Mouse (Mus musculus) intestine, embryonic 15.5 days (tissue): ENCODE results near the gene Slk. TPM values are rescaled to one million over a fixed set of nuclear protein-coding genes. Genes with fewer than 3 reads are reported as not detected.
A peak's percentile ranks its signal among the peaks of the same experiment; 100 is the strongest.

Source experiments
- ATAC-seq: fragments of 200-750 bp; cut with Nextera tagmentation; 2 replicates; pipeline ENCODE4 v1.8.0; 2017; ENCODE audit warnings: moderate TSS enrichment, moderate library complexity
- H3K27ac ChIP-seq: fragments of 300-500 bp; sonication (generic); 2 replicates; pipeline ENCODE4 v1.5.1; 2015; ENCODE audit warnings: mild to moderate bottlenecking, inconsistent platforms
- H3K27me3 ChIP-seq: fragments of 300-500 bp; sonication (generic); replicated peaks from 2 replicates; pipeline ENCODE4 v1.6.1; 2015; ENCODE audit warnings: inconsistent platforms
- H3K36me3 ChIP-seq: fragments of 300-500 bp; sonication (generic); 2 replicates; pipeline ENCODE4 v1.6.1; 2015; ENCODE audit warnings: inconsistent platforms
- H3K4me1 ChIP-seq: fragments of 300-500 bp; sonication (generic); replicated peaks from 2 replicates; pipeline ENCODE4 v1.6.1; 2015; ENCODE audit warnings: inconsistent platforms
- H3K4me2 ChIP-seq: fragments of 300-500 bp; sonication (generic); replicated peaks from 2 replicates; pipeline ENCODE4 v1.6.1; 2015; ENCODE audit warnings: mild to moderate bottlenecking, inconsistent platforms
- H3K4me3 ChIP-seq: fragments of 300-500 bp; sonication (generic); replicated peaks from 2 replicates; pipeline ENCODE4 v1.5.1; 2015; ENCODE audit warnings: inconsistent platforms
- H3K9ac ChIP-seq: fragments of 300-500 bp; sonication (generic); 2 replicates; pipeline ENCODE4 v1.6.1; 2015; ENCODE audit warnings: inconsistent platforms
- H3K9me3 ChIP-seq: fragments of 300-500 bp; sonication (generic); 2 replicates; pipeline ENCODE4 v1.6.1; 2016; ENCODE audit warnings: inconsistent platforms
- WGBS: fragments of 180-500 bp; shearing (Covaris S2); methylation state at CpG from one replicate; pipeline ENCODE4 v1.1.7; 2015; 5-methylcytosine and 5-hydroxymethylcytosine counted together
- polyA plus RNA-seq: library from polyadenylated mRNA; unstranded; fragments of >200 nt; fragmentation: Nextera tagmentation; extraction: Ambion mirVana; gene quantifications from 2 replicates; pipeline ENCODE4 v1.2.1, GENCODE M21; 2015

Gene Slk
- 13.0 and 13.6 TPM in 2 replicates for polyA plus RNA-seq

DNA sequence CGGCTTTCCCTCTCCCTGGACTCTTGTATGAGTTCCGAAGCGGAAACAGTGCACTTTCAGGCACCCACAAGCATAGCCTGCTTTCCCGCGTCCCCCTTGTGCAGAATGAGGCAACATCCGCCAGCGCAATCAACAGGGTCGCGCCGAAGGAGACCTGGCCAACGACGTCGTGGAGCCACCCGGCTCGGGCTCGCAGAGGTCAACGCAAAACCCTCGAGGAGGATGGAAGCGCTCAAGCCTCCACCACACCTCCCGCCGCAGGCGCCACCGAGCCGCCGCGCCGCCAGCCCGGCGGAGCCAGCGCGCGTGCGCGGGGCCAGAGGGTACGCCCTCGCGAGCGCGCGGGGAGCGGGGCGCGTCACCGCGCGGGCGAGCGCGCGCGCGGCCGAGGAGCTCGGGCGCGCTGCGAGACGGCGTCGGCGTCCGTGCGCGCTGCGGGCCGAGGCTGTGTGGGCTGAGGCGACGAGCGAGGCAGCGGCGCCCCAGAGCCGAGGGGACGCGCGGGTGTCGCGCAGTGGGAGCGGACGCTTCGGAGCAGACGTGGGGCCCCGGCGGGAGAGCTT lies at the start of gene Slk:
TSS of gene Slk (plus strand) at position 454 of the 563 bp plus-strand sequence.
- Histone ChIP-seq H3K27ac (peak within 1 kb of the TSS; percentile 96), H3K4me3 (peak within 1 kb of the TSS; percentile 83), H3K27me3 (no peaks in the 10 kb centered on the region), H3K9ac (peak within 1 kb of the TSS; percentile 90), H3K4me1 (peaks cover 12% of the 10 kb centered on the region), H3K36me3 (no peaks in the 10 kb centered on the region), H3K9me3 (no peaks in the 10 kb centered on the region), H3K4me2 (peak within 1 kb of the TSS; percentile 73)
- peak; percentile 92 for ATAC-seq
- under 1% methylated on average over 63 of the region's 83 CpGs for WGBS

DNA sequence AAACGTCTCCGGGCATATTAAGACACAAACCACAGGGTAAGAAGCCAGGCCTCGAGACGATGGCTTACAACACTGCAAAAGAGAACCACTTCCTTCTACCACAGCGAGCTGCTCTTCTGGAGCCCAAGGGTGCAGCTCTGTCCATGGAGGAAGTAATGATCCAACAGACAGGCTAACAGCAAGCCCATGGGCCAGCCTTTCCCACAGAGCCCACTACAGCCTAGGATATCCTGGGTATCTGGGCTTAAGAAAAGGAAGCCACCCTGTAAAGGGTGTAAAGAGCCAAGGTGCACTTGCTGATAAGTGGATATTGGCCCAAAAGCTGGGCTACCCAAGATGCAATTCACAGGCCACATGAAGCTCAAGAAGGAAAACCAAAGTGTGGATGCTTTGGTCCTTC lies 48.2 kb upstream of the Slk start:
- Histone ChIP-seq H3K4me1 (peaks cover 12% of the 10 kb centered on the region; the same call in 1 of the 2 replicates), H3K4me2 (no peak overlapping the region), H3K9me3 (no peaks in the 10 kb centered on the region), H3K27me3 (no peaks in the 10 kb centered on the region), H3K36me3 (no peaks in the 10 kb centered on the region), H3K27ac (no peak overlapping the region), H3K9ac (no peak overlapping the region), H3K4me3 (no peak overlapping the region)
- ATAC-seq, result no peak
- WGBS, result 89% methylated on average over 5 of the region's 5 CpGs

DNA sequence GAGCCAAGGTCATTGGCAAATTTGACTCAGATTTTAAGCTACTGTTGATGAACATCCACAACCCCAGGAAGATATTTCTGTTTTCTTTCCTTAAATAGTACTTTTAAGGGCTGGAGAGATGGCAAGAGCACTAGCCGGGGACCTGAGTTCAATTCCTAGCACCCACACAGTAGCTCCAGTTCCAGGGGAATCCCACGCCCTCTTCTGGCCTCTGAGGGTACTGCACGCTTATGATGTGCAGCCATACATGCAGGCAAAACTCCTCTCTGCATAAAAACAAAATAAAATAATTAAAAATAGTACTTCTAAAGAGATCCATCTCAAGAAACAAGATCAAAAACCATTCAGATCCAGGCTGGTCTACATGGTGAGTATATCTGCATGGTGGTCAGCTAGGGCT lies 47.0 kb upstream of the Slk start:
- Histone ChIP-seq H3K4me2 (no peak overlapping the region), H3K36me3 (no peaks in the 10 kb centered on the region), H3K4me1 (peaks cover 11% of the 10 kb centered on the region), H3K9me3 (no peaks in the 10 kb centered on the region), H3K27ac (no peak overlapping the region), H3K9ac (no peak overlapping the region), H3K4me3 (no peak overlapping the region), H3K27me3 (no peaks in the 10 kb centered on the region)
- no peak for ATAC-seq
- WGBS, result 83% methylated on average over 3 of the region's 3 CpGs

DNA sequence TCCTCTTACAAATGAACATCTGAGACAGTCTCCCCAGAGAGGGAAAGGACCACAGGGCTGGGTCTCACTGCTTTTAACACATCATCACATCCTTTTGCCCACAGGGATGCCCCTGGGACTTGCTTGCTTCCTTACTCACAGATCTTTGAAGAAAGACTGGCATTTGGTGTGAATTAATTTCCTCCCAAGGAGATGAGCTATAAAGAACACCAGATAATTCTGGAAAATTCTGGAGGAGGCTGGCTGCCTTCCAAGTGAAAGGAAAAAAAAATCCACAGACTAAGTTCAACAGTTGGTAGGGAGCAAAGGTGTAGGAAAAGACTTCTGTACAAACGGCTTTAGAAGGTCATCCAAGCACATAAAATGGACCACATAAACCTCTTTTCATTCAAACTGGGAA lies 45.3 kb upstream of the Slk start:
- H3K4me3 ChIP-seq, result no peak overlapping the region
- WGBS, result 40% methylated on average over 1 of the region's 1 CpGs

DNA sequence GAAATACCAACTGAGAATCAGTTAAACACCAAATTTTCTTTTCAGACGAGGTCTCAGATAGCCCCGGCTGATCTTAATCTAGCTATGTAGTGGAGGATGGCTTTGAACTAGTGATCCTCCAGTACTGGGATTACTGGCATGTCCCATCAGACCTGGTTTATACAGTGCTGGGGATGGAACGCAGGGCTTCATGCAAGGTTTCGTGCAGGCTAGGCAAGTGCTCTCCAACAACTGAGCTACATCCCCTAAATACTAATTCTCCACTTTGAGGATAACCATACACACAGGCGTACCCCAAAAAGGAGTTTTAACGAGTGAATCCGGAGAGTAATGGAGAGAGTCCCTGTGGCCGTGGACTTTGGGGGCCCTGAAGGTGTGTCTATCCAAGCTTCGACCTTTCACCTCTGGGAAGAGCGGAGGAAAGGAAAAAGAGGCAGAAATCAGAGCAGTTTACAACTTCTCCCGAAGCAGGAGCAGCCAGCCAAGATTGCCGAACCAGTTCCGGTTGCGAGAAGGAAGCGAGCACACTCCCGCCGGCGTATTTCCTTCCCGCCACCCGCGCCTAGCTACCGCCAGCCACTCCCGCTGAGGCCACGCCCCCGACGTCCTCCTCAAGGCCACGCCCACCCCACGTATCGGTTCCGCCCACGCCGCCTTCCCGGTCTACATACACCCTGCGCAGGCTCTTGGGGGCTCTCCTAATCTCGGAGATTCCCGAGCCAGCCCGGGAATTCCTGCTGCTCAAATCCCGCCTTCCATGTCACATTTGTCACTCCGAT lies 42.8 kb upstream of the Slk start:
- no peaks in the 10 kb centered on the region for H3K9me3 ChIP-seq
- H3K4me3 ChIP-seq, result peak overlapping the region; percentile 42
- peaks cover 28% of the 10 kb centered on the region for H3K4me1 ChIP-seq
- peak; percentile 96 for ATAC-seq
- 4% methylated on average over 39 of the region's 39 CpGs for WGBS
- H3K27ac ChIP-seq, result peak overlapping the region; percentile 83
- no peaks in the 10 kb centered on the region for H3K27me3 ChIP-seq
- no peaks in the 10 kb centered on the region for H3K36me3 ChIP-seq
- peak overlapping the region; percentile 46 for H3K9ac ChIP-seq
- peak overlapping the region; percentile 59 for H3K4me2 ChIP-seq

More for the DNA sequence above, 45.3 kb upstream of the Slk start:
- H3K9me3 ChIP-seq, result no peaks in the 10 kb centered on the region
- H3K27ac ChIP-seq, result no peak overlapping the region
- H3K9ac ChIP-seq, result no peak overlapping the region
- peaks cover 28% of the 10 kb centered on the region for H3K4me1 ChIP-seq
- ATAC-seq, result no peak
- no peaks in the 10 kb centered on the region for H3K36me3 ChIP-seq
- H3K27me3 ChIP-seq, result no peaks in the 10 kb centered on the region
- H3K4me2 ChIP-seq, result no peak overlapping the region

DNA sequence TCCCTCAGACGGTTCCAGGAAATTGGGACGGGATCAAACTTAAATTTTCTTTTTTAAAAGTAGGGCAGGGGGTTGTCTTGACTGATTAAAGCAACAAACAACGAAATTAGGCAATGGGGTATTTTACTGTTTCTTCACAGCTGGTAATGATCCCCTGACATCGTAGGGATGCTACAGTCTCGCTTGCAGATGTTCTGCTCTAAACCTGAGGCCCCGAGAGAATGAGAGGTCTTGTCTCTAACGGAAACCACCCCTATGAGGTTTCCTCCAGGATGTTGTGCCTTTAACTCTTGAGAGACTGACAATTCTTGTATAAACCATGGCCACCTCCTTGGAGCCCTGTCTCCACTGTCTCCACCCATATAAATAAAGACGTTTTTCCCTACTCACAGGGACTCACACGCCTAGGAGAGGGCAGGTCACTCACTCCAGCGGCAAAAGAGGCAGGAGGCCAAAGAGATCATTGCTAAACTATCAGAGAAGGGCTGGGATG lies 42.1 kb upstream of the Slk start, which contains the start of gene Stn1:
TSS of gene Stn1 (minus strand) at position 208 of the 493 bp plus-strand sequence.
- Histone ChIP-seq H3K4me2 (peak within 1 kb of the TSS; percentile 59), H3K27ac (peak within 1 kb of the TSS; percentile 83), H3K4me3 (peak within 1 kb of the TSS; percentile 42), H3K4me1 (peaks cover 28% of the 10 kb centered on the region), H3K9ac (peak within 1 kb of the TSS; percentile 46), H3K36me3 (no peaks in the 10 kb centered on the region), H3K27me3 (no peaks in the 10 kb centered on the region), H3K9me3 (no peaks in the 10 kb centered on the region)
- WGBS, result 2% methylated on average over 10 of the region's 10 CpGs
- peak; percentile 43 for ATAC-seq

DNA sequence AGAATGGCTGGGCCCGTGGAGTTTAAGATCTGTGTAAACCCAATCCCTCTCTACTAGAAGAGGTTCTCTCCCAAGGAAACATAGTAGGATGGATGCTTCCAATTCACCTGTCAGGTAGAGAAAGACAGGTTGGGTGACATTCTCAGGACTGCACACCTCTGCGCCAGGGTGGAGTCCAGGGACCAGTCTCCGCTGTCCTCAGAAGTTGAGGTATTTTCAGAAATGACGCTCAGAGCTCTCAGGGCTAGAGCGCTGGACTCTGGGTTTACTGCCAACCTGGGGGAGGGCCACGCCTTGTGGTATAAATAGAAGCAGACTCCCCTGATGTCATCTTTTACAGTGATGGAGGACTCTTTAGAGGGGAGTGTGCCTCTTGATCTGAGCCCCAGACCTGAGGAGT lies 41.6 kb upstream of the Slk start:
- H3K36me3 ChIP-seq, result no peaks in the 10 kb centered on the region
- H3K27me3 ChIP-seq, result no peaks in the 10 kb centered on the region
- peak overlapping the region; percentile 83 for H3K27ac ChIP-seq
- H3K9me3 ChIP-seq, result no peaks in the 10 kb centered on the region
- peak; percentile 42 for ATAC-seq
- 47% methylated on average over 6 of the region's 6 CpGs for WGBS
- H3K4me1 ChIP-seq, result peaks cover 27% of the 10 kb centered on the region
- H3K4me2 ChIP-seq, result peak overlapping the region; percentile 59
- H3K4me3 ChIP-seq, result no peak overlapping the region
- 0 out of 2 replicates have a peak overlapping the region, but pooled peaks have one; percentile 46 for H3K9ac ChIP-seq

DNA sequence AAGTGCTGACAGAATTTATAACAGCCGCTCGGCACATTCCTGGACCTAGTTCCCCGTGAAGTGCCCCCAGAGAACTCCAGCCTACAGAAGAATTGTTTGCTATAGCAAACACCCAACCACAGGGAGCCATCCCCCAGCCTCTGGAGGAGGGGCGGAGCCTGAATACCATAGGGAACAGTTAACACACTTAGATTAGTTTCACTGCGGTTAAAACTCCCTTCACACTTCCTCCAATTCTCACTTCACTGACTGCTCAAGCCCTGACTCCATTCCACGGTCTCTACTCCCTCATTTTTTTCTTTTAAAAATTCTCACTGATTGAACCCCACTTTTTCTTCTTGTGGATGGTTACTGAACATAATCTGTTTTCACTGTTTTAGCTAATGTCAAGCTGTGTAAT lies 40.7 kb upstream of the Slk start:
- Histone ChIP-seq H3K4me1 (peaks cover 24% of the 10 kb centered on the region), H3K4me3 (no peak overlapping the region), H3K36me3 (no peaks in the 10 kb centered on the region), H3K27ac (peak overlapping the region; percentile 83; the same call in 1 of the 2 replicates), H3K9ac (no peak overlapping the region), H3K4me2 (peak overlapping the region; percentile 33), H3K27me3 (no peaks in the 10 kb centered on the region), H3K9me3 (no peaks in the 10 kb centered on the region)
- 6% methylated on average over 6 of the region's 6 CpGs for WGBS
- ATAC-seq, result peak; percentile 16; the same call in 1 of the 2 replicates

DNA sequence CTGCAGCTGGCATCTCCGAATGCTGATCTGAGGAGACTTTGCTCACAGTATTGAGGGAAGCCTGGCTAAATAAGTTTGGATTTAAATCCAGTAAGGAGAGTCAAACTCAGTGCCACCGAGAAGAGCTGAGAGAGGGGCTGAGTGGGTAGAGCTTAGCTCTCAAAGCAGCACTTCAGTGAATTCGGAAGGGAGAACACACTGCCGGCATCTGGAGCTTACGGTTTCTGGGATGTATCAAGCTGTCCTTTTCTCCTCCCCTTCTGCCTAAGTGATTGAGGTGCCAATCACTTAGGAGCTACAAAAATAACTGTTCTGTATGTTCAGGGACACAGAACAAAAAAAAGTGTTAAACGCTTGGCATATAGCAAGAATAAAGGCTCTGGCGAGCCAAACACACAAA lies 37.0 kb upstream of the Slk start:
- peaks cover 16% of the 10 kb centered on the region for H3K4me1 ChIP-seq
- WGBS, result 58% methylated on average over 7 of the region's 7 CpGs
- no peak overlapping the region for H3K4me3 ChIP-seq
- H3K27me3 ChIP-seq, result no peaks in the 10 kb centered on the region
- H3K9ac ChIP-seq, result no peak overlapping the region
- H3K9me3 ChIP-seq, result no peaks in the 10 kb centered on the region
- H3K27ac ChIP-seq, result no peak overlapping the region
- no peaks in the 10 kb centered on the region for H3K36me3 ChIP-seq
- no peak for ATAC-seq
- no peak overlapping the region for H3K4me2 ChIP-seq

DNA sequence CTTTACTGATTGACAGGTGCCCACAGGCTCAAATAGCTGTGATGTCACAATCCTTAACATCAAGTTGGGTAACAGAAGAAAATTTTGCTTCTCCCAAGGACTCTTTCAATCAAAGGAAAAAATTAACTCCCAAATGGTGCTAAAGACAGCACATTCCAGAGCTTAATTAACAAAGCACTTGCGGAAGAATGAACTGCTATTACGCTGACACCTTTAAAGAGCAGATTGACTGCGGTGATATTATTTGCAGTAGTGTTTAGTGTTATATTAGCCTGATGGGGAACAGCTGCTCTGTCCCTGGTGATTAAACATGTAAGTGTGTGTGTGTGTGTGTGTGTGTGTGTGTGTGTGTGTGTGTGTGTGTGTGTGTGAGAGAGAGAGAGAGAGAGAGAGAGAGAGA lies 34.4 kb upstream of the Slk start:
- no peak overlapping the region for H3K4me3 ChIP-seq
- H3K9ac ChIP-seq, result no peak overlapping the region
- no peaks in the 10 kb centered on the region for H3K4me1 ChIP-seq
- H3K9me3 ChIP-seq, result no peaks in the 10 kb centered on the region
- H3K36me3 ChIP-seq, result no peaks in the 10 kb centered on the region
- 47% methylated on average over 3 of the region's 3 CpGs for WGBS
- H3K27me3 ChIP-seq, result no peaks in the 10 kb centered on the region
- H3K27ac ChIP-seq, result no peak overlapping the region
- ATAC-seq, result no peak
- no peak overlapping the region for H3K4me2 ChIP-seq

DNA sequence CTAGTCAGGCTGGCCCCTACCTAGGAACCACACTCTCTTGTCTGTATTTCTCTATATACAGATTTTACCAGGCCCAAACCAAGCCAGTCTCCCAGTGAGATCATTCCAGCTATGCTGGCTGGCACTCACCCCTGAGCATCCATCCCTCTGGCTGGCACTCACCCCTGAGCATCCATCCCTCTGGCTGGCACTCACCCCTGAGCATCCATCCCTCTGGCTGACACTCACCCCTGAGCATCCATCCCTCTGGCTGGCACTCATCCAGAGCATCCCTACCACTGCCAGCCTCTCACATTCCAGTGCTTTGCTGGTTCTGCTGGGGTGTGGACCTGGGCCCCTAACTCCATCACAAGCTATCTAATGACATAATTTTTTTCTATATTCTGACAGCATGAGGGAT lies 34.0 kb upstream of the Slk start:
- Histone ChIP-seq H3K4me1 (no peaks in the 10 kb centered on the region), H3K4me3 (no peak overlapping the region), H3K27ac (no peak overlapping the region), H3K36me3 (no peaks in the 10 kb centered on the region), H3K9me3 (no peaks in the 10 kb centered on the region), H3K9ac (no peak overlapping the region), H3K4me2 (no peak overlapping the region), H3K27me3 (no peaks in the 10 kb centered on the region)
- no peak for ATAC-seq

DNA sequence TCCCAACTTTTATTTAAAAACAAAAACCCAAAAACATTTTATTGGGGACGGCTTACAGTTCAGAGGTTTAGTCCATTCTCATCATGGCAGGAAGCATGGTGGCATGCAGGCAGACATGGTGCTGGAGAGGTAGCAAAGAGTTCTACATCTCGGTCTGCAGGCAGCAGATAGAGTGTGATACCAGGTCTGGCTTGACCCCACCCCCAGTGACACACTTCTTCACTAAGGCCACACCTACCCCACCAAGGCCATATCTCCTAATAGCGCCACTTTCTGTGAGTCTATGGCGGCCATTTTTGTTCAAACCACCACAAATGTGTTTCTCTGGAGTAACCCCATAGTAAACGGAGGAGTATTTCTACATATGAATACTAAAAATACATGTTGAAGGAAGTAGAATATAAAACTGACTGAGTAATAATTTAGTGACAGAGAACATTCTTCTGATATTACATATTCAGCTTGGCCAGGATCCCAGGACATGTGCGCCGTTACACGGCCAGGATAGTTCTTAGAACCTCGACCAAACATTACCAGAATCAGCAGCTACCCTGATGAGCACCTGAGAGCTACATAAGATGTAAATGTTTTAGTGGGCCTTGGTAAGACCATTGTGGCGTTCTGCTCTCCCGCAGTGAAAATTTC lies 30.9 kb upstream of the Slk start:
- no peak for ATAC-seq
- H3K27ac ChIP-seq, result no peak overlapping the region
- no peaks in the 10 kb centered on the region for H3K36me3 ChIP-seq
- H3K9ac ChIP-seq, result no peak overlapping the region
- H3K27me3 ChIP-seq, result no peaks in the 10 kb centered on the region
- WGBS, result 82% methylated on average over 11 of the region's 11 CpGs
- H3K4me2 ChIP-seq, result no peak overlapping the region
- H3K4me3 ChIP-seq, result no peak overlapping the region
- H3K9me3 ChIP-seq, result no peaks in the 10 kb centered on the region
- no peaks in the 10 kb centered on the region for H3K4me1 ChIP-seq
